Mouse (Mus musculus) thymus, postnatal 36 days (tissue): ENCODE results near the gene Traf2.

ENCODE experiments used
- DNase-seq, 2 experiments: peaks; one replicate each; pipeline ENCODE4 v3.0.0; 2022; ENCODE audit warnings: mixed read lengths in 2 of 2

Traf2 gene

GRCm38 (mm10) chr2:25493476-25493961, 53.2 kb downstream of the Traf2 start, which contains the start of gene Lcn12:
Gene Lcn12, minus strand, starts transcription at chr2:25493911.
- no peak for DNase-seq

- no peak for DNase-seq
These were observed 53.8 kb downstream of the Traf2 start for GRCm38 (mm10) chr2:25492988-25493387.

GRCm38 (mm10) chr2:25488671-25489068, 58.1 kb downstream of the Traf2 start:
- DNase-seq, result no peak

- no peak for DNase-seq
These were observed 58.6 kb downstream of the Traf2 start for GRCm38 (mm10) chr2:25487965-25488670.

GRCm38 (mm10) chr2:25484901-25485647, 61.7 kb downstream of the Traf2 start:
- DNase-seq, result peak; percentile 31 to 61

- DNase-seq, result peak; percentile 66 to 71
These were observed 63.8 kb downstream of the Traf2 start for GRCm38 (mm10) chr2:25482969-25483368.

GRCm38 (mm10) chr2:25480541-25480940, 66.2 kb downstream of the Traf2 start:
- DNase-seq, result no peak

- DNase-seq, result no peak
These were observed 67.0 kb downstream of the Traf2 start for GRCm38 (mm10) chr2:25479551-25480311.

GRCm38 (mm10) chr2:25477967-25478675, 68.6 kb downstream of the Traf2 start:
- no peak for DNase-seq

GRCm38 (mm10) chr2:25477541-25477940, 69.2 kb downstream of the Traf2 start:
- no peak for DNase-seq

- no peak for DNase-seq
These were observed 74.2 kb downstream of the Traf2 start for GRCm38 (mm10) chr2:25472550-25472949.

GRCm38 (mm10) chr2:25469969-25470368, 76.8 kb downstream of the Traf2 start, which contains the start of gene Ptgds:
Gene Ptgds, minus strand, starts transcription at chr2:25470046.
- DNase-seq, result no peak

GRCm38 (mm10) chr2:25468962-25469915, 77.5 kb downstream of the Traf2 start:
- DNase-seq, result no peak
